Mouse (Mus musculus) heart, embryonic 14.5 days (tissue): ENCODE results near the gene Gnl2. TPM values are rescaled to one million over a fixed set of nuclear protein-coding genes. Genes with fewer than 3 reads are reported as not detected.

ENCODE experiments used
- ATAC-seq: fragments of 200-750 bp; cut with Nextera tagmentation; 2 replicates; pipeline ENCODE4 v1.8.0; 2017; ENCODE audit warnings: low read depth, moderate TSS enrichment; ENCODE audit not compliant: insufficient number of reproducible peaks, insufficient read depth, low FRiP score
- H3K27ac ChIP-seq, 2 experiments: fragments of 200-500 bp in 1 of 2; fragments of 300-500 bp in 1 of 2; sonication (generic) in 1 of 2; replicated peaks in 1 of 2; 2 replicates each; pipeline ENCODE4 v1.5.1; 2012 to 2014; ENCODE audit warnings: low read depth in 2 of 2, low read length in 2 of 2, control low read depth in 1 of 2, mild to moderate bottlenecking in 1 of 2, mixed read lengths in 1 of 2; ENCODE audit not compliant: control insufficient read depth in 1 of 2, insufficient read depth in 1 of 2
- H3K27me3 ChIP-seq: fragments of 300-500 bp; sonication (generic); 2 replicates; pipeline ENCODE4 v1.6.1; 2014; ENCODE audit warnings: mild to moderate bottlenecking, low read length, control low read depth; ENCODE audit not compliant: control insufficient read depth, insufficient read depth
- H3K36me3 ChIP-seq: fragments of 300-500 bp; sonication (generic); 2 replicates; pipeline ENCODE4 v1.6.1; 2014; ENCODE audit warnings: mild to moderate bottlenecking, control low read depth, low read length, mixed read lengths; ENCODE audit not compliant: control insufficient read depth, insufficient read depth
- H3K4me1 ChIP-seq, 2 experiments: fragments of 200-500 bp in 1 of 2; fragments of 300-500 bp in 1 of 2; sonication (generic) in 1 of 2; 2 replicates each; pipeline ENCODE4 v1.6.1; 2012 to 2014; ENCODE audit warnings: low read length in 2 of 2, control low read depth in 1 of 2, mixed read lengths in 1 of 2; ENCODE audit not compliant: control insufficient read depth in 2 of 2, insufficient read depth in 2 of 2
- H3K4me2 ChIP-seq: fragments of 300-500 bp; sonication (generic); 2 replicates; pipeline ENCODE4 v1.6.1; 2014; ENCODE audit warnings: mild to moderate bottlenecking, low read length
- H3K4me3 ChIP-seq, 2 experiments: fragments of 200-500 bp in 1 of 2; fragments of 300-500 bp in 1 of 2; sonication (generic) in 1 of 2; 2 replicates each; pipeline ENCODE4 v1.5.1; 2012 to 2014; ENCODE audit warnings: low read length in 2 of 2, mild to moderate bottlenecking in 2 of 2, control low read depth in 1 of 2, low read depth in 1 of 2, moderate library complexity in 1 of 2; ENCODE audit not compliant: control insufficient read depth in 1 of 2, insufficient read depth in 1 of 2
- H3K9ac ChIP-seq: fragments of 300-500 bp; sonication (generic); 2 replicates; pipeline ENCODE4 v1.6.1; 2014; ENCODE audit warnings: mild to moderate bottlenecking, low read length
- H3K9me3 ChIP-seq: fragments of 300-500 bp; sonication (generic); 2 replicates; pipeline ENCODE4 v1.6.1; 2016; ENCODE audit warnings: low read length, control low read depth; ENCODE audit not compliant: control insufficient read depth
- WGBS: fragments of 180-500 bp; shearing (Covaris S2); extraction: QIAGEN DNeasy Blood & Tissue Kit; methylation state at CpG from one replicate; pipeline ENCODE4 v1.1.7; 2014; 5-methylcytosine and 5-hydroxymethylcytosine counted together
- polyA plus RNA-seq: library from polyadenylated mRNA; unstranded; fragments of >200 nt; fragmentation: Nextera tagmentation; extraction: Ambion mirVana; gene quantifications from 2 replicates; pipeline ENCODE4 v1.2.1, GENCODE M21; 2014

Gnl2 gene
- polyA plus RNA-seq, 1 experiment from 2014 or later: 58.5 TPM

- Histone ChIP-seq H3K4me2 (peak within 1 kb of the TSS; percentile 88), H3K27me3 (no peaks in the 10 kb centered on the region; the same call in 1 of the 2 replicates), H3K4me3 (peak within 1 kb of the TSS; percentile 79 to 84), H3K9me3 (no peaks in the 10 kb centered on the region), H3K9ac (peak within 1 kb of the TSS; percentile 88), H3K27ac (no peak within 1 kb of the TSS), H3K4me1 (peaks cover 5 to 17% of the 10 kb centered on the region in 2 experiments), H3K36me3 (peaks cover 29% of the 10 kb centered on the region)
- WGBS: 4% methylated on average over 26 of the region's 26 CpGs
- ATAC-seq: no peak
Measured at GRCm38 (mm10) chr4:125065517-125066307, 49.3 kb downstream of the Gnl2 start, which contains the start of gene Dnali1. Gene Dnali1 (minus strand): TSS chr4:125065703.

- Histone ChIP-seq H3K9ac (peak within 1 kb of the TSS; percentile 88), H3K27ac (peak within 1 kb of the TSS in 1 of 2 experiments; percentile 43; a peak in 2 of 4 replicates), H3K36me3 (peaks cover 39% of the 10 kb centered on the region), H3K4me3 (peak within 1 kb of the TSS; percentile 79 to 84), H3K27me3 (no peaks in the 10 kb centered on the region; the same call in 1 of the 2 replicates), H3K4me1 (peaks cover 5 to 17% of the 10 kb centered on the region in 2 experiments), H3K4me2 (peak within 1 kb of the TSS; percentile 88), H3K9me3 (no peaks in the 10 kb centered on the region)
- peak; percentile 87 for ATAC-seq
- WGBS: under 1% methylated on average over 77 of the region's 78 CpGs
Measured at GRCm38 (mm10) chr4:125066490-125067370, 50.3 kb downstream of the Gnl2 start, which contains the start of gene Snip1. Gene Snip1 (plus strand): TSS chr4:125066672.

- H3K36me3 ChIP-seq: peaks cover 41% of the 10 kb centered on the region
- no peak for ATAC-seq
- no peak overlapping the region for H3K27ac ChIP-seq
- no peak overlapping the region for H3K4me2 ChIP-seq
- H3K4me1 ChIP-seq: no peaks in the 10 kb centered on the region
- H3K9me3 ChIP-seq: no peaks in the 10 kb centered on the region
- 81% methylated on average over 2 of the region's 2 CpGs for WGBS
- no peak overlapping the region for H3K4me3 ChIP-seq
- H3K27me3 ChIP-seq: no peaks in the 10 kb centered on the region
- H3K9ac ChIP-seq: no peak overlapping the region
Measured at GRCm38 (mm10) chr4:125077700-125078099, 61.3 kb downstream of the Gnl2 start.

- H3K9me3 ChIP-seq: no peaks in the 10 kb centered on the region
- no peaks in the 10 kb centered on the region for H3K27me3 ChIP-seq
- no peak for ATAC-seq
- WGBS: 91% methylated on average over 2 of the region's 2 CpGs
- no peaks in the 10 kb centered on the region for H3K4me1 ChIP-seq
- H3K4me3 ChIP-seq: no peak overlapping the region
- H3K36me3 ChIP-seq: peaks cover 31% of the 10 kb centered on the region
- no peak overlapping the region for H3K27ac ChIP-seq
- H3K9ac ChIP-seq: no peak overlapping the region
- H3K4me2 ChIP-seq: no peak overlapping the region
Measured at GRCm38 (mm10) chr4:125078698-125079097, 62.3 kb downstream of the Gnl2 start.

- ATAC-seq: peak; percentile 85
- H3K9ac ChIP-seq: peak within 1 kb of the TSS; percentile 89
- 2% methylated on average over 63 of the region's 63 CpGs for WGBS
Measured at GRCm38 (mm10) chr4:125084403-125085345, 68.3 kb downstream of the Gnl2 start, which contains the start of gene Meaf6. Gene Meaf6 (plus strand): TSS chr4:125085134.

GRCm38 (mm10) chr4:125085346-125085841 lies 69.0 kb downstream of the Gnl2 start:
- Histone ChIP-seq H3K27ac (peak overlapping the region; percentile 96), H3K36me3 (peaks cover 41% of the 10 kb centered on the region), H3K9ac (peak overlapping the region; percentile 89), H3K4me1 (peaks cover 4 to 13% of the 10 kb centered on the region in 2 experiments; a peak in 3 of 4 replicates), H3K4me3 (peak overlapping the region; percentile 87 to 93), H3K4me2 (peak overlapping the region; percentile 95), H3K27me3 (no peaks in the 10 kb centered on the region), H3K9me3 (no peaks in the 10 kb centered on the region)
- WGBS: under 1% methylated on average over 45 of the region's 45 CpGs
- peak; percentile 86 for ATAC-seq

More at GRCm38 (mm10) chr4:125084403-125085345, 68.3 kb downstream of the Gnl2 start, which contains the start of gene Meaf6:
- Histone ChIP-seq H3K27me3 (no peaks in the 10 kb centered on the region), H3K4me3 (peak within 1 kb of the TSS; percentile 87 to 93), H3K4me1 (peaks cover 4 to 13% of the 10 kb centered on the region in 2 experiments; a peak in 3 of 4 replicates), H3K4me2 (peak within 1 kb of the TSS; percentile 95), H3K27ac (peak within 1 kb of the TSS; percentile 96), H3K36me3 (peaks cover 34% of the 10 kb centered on the region), H3K9me3 (no peaks in the 10 kb centered on the region)
